Mouse (Mus musculus) megakaryocyte, embryonic 14.5 days (primary cell): ENCODE data around the gene Tmem248. TPM values are rescaled to one million over a fixed set of nuclear protein-coding genes. Genes with fewer than 3 reads are reported as not detected.
A peak's percentile ranks its signal among the peaks of the same experiment; 100 is the strongest.

Source experiments
- H3K27me3 ChIP-seq: replicated peaks from 2 replicates; pipeline ENCODE3; 2012; ENCODE audit warnings: inconsistent platforms
- H3K36me3 ChIP-seq: replicated peaks from 2 replicates; pipeline ENCODE3; 2012; ENCODE audit warnings: low read length, inconsistent platforms, mixed read lengths
- H3K4me1 ChIP-seq: 2 replicates; pipeline ENCODE4 v1.6.1; 2012; ENCODE audit warnings: inconsistent platforms
- H3K4me3 ChIP-seq: replicated peaks from 2 replicates; pipeline ENCODE3; 2012; ENCODE audit warnings: moderate library complexity, mild to moderate bottlenecking, inconsistent platforms
- H3K9me3 ChIP-seq: 2 replicates; pipeline ENCODE4 v1.6.1; 2012; ENCODE audit warnings: inconsistent platforms
- FLI1 ChIP-seq: IDR thresholded peaks from 2 replicates; pipeline ENCODE4 v1.6.1; 2012; ENCODE audit warnings: low read length, inconsistent platforms, mixed read lengths
- GATA1 ChIP-seq: IDR thresholded peaks from 3 replicates; pipeline ENCODE4 v1.6.1; 2012; ENCODE audit warnings: mixed read lengths, low read length, inconsistent platforms, borderline replicate concordance
- polyA plus RNA-seq: library from polyadenylated mRNA; stranded (reverse); fragments of >175 nt; gene quantifications from 2 replicates; pipeline ENCODE4 v1.2.3, GENCODE M21; 2012; ENCODE audit warnings: low replicate concordance; ENCODE audit not compliant: insufficient read depth

Tmem248 gene
- polyA plus RNA-seq, result 11.9 and 29.8 TPM in 2 replicates

- H3K36me3 ChIP-seq, result peaks cover 75% of the 10 kb centered on the region
- no peak for TF ChIP-seq GATA1
- TF ChIP-seq FLI1, result no peak
- no peaks in the 10 kb centered on the region; the same call in 1 of the 2 replicates for H3K9me3 ChIP-seq
- H3K4me1 ChIP-seq, result peaks cover 30% of the 10 kb centered on the region
- H3K27me3 ChIP-seq, result no peaks in the 10 kb centered on the region
- no peak within 1 kb of the TSS for H3K4me3 ChIP-seq
These were observed at the start of gene Tmem248 for GRCm38 (mm10) chr5:130216781-130217180. Gene Tmem248, plus strand, starts transcription at chr5:130217081.

- Histone ChIP-seq H3K4me1 (peaks cover 41% of the 10 kb centered on the region), H3K36me3 (peaks cover 4% of the 10 kb centered on the region), H3K27me3 (no peaks in the 10 kb centered on the region), H3K4me3 (no peak overlapping the region), H3K9me3 (no peaks in the 10 kb centered on the region)
- TF ChIP-seq GATA1 (no peak), FLI1 (no peak)
These were observed 47.8 kb upstream of the Tmem248 start for GRCm38 (mm10) chr5:130169109-130169508.

GRCm38 (mm10) chr5:130170666-130171422 lies 46.0 kb upstream of the Tmem248 start:
- Histone ChIP-seq H3K36me3 (peaks cover 15% of the 10 kb centered on the region), H3K4me1 (peaks cover 58% of the 10 kb centered on the region), H3K4me3 (peak overlapping the region; percentile 94), H3K9me3 (no peaks in the 10 kb centered on the region), H3K27me3 (no peaks in the 10 kb centered on the region)
- no peak for TF ChIP-seq FLI1
- peak; percentile 52; the same call in 1 of the 3 replicates for TF ChIP-seq GATA1

GRCm38 (mm10) chr5:130171423-130171954 lies 45.4 kb upstream of the Tmem248 start, which contains the start of gene Rabgef1:
Gene Rabgef1, plus strand, starts transcription at chr5:130171798.
- H3K4me1 ChIP-seq, result peaks cover 65% of the 10 kb centered on the region
- TF ChIP-seq GATA1 (no peak; the same call in 2 of the 3 replicates), FLI1 (peak; percentile 61; the same call in 1 of the 2 replicates)
- no peaks in the 10 kb centered on the region for H3K27me3 ChIP-seq
- H3K4me3 ChIP-seq, result peak within 1 kb of the TSS; percentile 94
- H3K36me3 ChIP-seq, result peaks cover 21% of the 10 kb centered on the region
- no peaks in the 10 kb centered on the region for H3K9me3 ChIP-seq

- Histone ChIP-seq H3K4me3 (peak overlapping the region; percentile 94), H3K27me3 (no peaks in the 10 kb centered on the region), H3K4me1 (peaks cover 68% of the 10 kb centered on the region), H3K36me3 (peaks cover 22% of the 10 kb centered on the region), H3K9me3 (no peaks in the 10 kb centered on the region)
- TF ChIP-seq GATA1, result no peak
- no peak for TF ChIP-seq FLI1
These were observed 44.8 kb upstream of the Tmem248 start for GRCm38 (mm10) chr5:130171956-130172601.

GRCm38 (mm10) chr5:130173012-130173411 lies 43.9 kb upstream of the Tmem248 start:
- peaks cover 75% of the 10 kb centered on the region for H3K4me1 ChIP-seq
- H3K9me3 ChIP-seq, result no peaks in the 10 kb centered on the region
- peak overlapping the region; percentile 94 for H3K4me3 ChIP-seq
- H3K36me3 ChIP-seq, result peaks cover 26% of the 10 kb centered on the region
- TF ChIP-seq FLI1, result no peak
- no peak for TF ChIP-seq GATA1
- H3K27me3 ChIP-seq, result no peaks in the 10 kb centered on the region

- Histone ChIP-seq H3K36me3 (peaks cover 46% of the 10 kb centered on the region), H3K27me3 (no peaks in the 10 kb centered on the region), H3K4me1 (peaks cover 91% of the 10 kb centered on the region), H3K9me3 (no peaks in the 10 kb centered on the region), H3K4me3 (peak overlapping the region; percentile 46)
- TF ChIP-seq GATA1, result no peak
- TF ChIP-seq FLI1, result no peak
These were observed 39.0 kb upstream of the Tmem248 start for GRCm38 (mm10) chr5:130177871-130178270.

- Histone ChIP-seq H3K9me3 (no peaks in the 10 kb centered on the region), H3K27me3 (no peaks in the 10 kb centered on the region), H3K4me1 (peaks cover 89% of the 10 kb centered on the region), H3K36me3 (peaks cover 60% of the 10 kb centered on the region), H3K4me3 (no peak overlapping the region)
- TF ChIP-seq GATA1 (no peak), FLI1 (no peak)
These were observed 36.5 kb upstream of the Tmem248 start for GRCm38 (mm10) chr5:130180362-130180761.

GRCm38 (mm10) chr5:130181740-130182540 lies 34.9 kb upstream of the Tmem248 start:
- TF ChIP-seq FLI1 (no peak), GATA1 (no peak)
- no peaks in the 10 kb centered on the region for H3K27me3 ChIP-seq

More at GRCm38 (mm10) chr5:130181740-130182540, 34.9 kb upstream of the Tmem248 start:
- Histone ChIP-seq H3K4me3 (peak overlapping the region; percentile 50), H3K4me1 (peaks cover 92% of the 10 kb centered on the region), H3K9me3 (no peaks in the 10 kb centered on the region), H3K36me3 (peaks cover 60% of the 10 kb centered on the region)
